Mouse (Mus musculus) heart, embryonic 15.5 days (tissue): ENCODE data around the gene Hpd. TPM values are rescaled to one million over a fixed set of nuclear protein-coding genes. Genes with fewer than 3 reads are reported as not detected.

Experiments used
- ATAC-seq: fragments of 200-750 bp; cut with Nextera tagmentation; replicated peaks from 2 replicates; pipeline ENCODE4 v1.8.0; 2017; ENCODE audit warnings: low read depth, moderate TSS enrichment; ENCODE audit not compliant: insufficient number of reproducible peaks, insufficient read depth, low FRiP score
- H3K27ac ChIP-seq: fragments of 300-500 bp; sonication (generic); 2 replicates; pipeline ENCODE4 v1.5.1; 2015; ENCODE audit warnings: mild to moderate bottlenecking, inconsistent platforms
- H3K27me3 ChIP-seq: fragments of 300-500 bp; sonication (generic); 2 replicates; pipeline ENCODE4 v1.6.1; 2015; ENCODE audit warnings: inconsistent platforms
- H3K36me3 ChIP-seq: fragments of 300-500 bp; sonication (generic); 2 replicates; pipeline ENCODE4 v1.6.1; 2015; ENCODE audit warnings: mild to moderate bottlenecking, inconsistent platforms
- H3K4me1 ChIP-seq: fragments of 300-500 bp; sonication (generic); replicated peaks from 2 replicates; pipeline ENCODE4 v1.6.1; 2015; ENCODE audit warnings: inconsistent platforms
- H3K4me2 ChIP-seq: fragments of 300-500 bp; sonication (generic); 2 replicates; pipeline ENCODE4 v1.6.1; 2015; ENCODE audit warnings: inconsistent platforms, mild to moderate bottlenecking, moderate library complexity
- H3K4me3 ChIP-seq: fragments of 300-500 bp; sonication (generic); 2 replicates; pipeline ENCODE4 v1.5.1; 2015; ENCODE audit warnings: mild to moderate bottlenecking, inconsistent platforms
- H3K9ac ChIP-seq: fragments of 300-500 bp; sonication (generic); 2 replicates; pipeline ENCODE4 v1.6.1; 2015; ENCODE audit warnings: mild to moderate bottlenecking, inconsistent platforms
- H3K9me3 ChIP-seq: fragments of 300-500 bp; sonication (generic); replicated peaks from 2 replicates; pipeline ENCODE4 v1.6.1; 2016; ENCODE audit warnings: inconsistent platforms
- WGBS: fragments of 180-500 bp; shearing (Covaris S2); methylation state at CpG from one replicate; pipeline ENCODE4 v1.1.7; 2015; ENCODE audit warnings: mixed read lengths; 5-methylcytosine and 5-hydroxymethylcytosine counted together
- polyA plus RNA-seq: library from polyadenylated mRNA; unstranded; fragments of >200 nt; fragmentation: Nextera tagmentation; extraction: Ambion mirVana; gene quantifications from 2 replicates; pipeline ENCODE4 v1.2.1, GENCODE M21; 2015

The Hpd gene
- polyA plus RNA-seq, 1 experiment from 2014 or later = not detected

DNA sequence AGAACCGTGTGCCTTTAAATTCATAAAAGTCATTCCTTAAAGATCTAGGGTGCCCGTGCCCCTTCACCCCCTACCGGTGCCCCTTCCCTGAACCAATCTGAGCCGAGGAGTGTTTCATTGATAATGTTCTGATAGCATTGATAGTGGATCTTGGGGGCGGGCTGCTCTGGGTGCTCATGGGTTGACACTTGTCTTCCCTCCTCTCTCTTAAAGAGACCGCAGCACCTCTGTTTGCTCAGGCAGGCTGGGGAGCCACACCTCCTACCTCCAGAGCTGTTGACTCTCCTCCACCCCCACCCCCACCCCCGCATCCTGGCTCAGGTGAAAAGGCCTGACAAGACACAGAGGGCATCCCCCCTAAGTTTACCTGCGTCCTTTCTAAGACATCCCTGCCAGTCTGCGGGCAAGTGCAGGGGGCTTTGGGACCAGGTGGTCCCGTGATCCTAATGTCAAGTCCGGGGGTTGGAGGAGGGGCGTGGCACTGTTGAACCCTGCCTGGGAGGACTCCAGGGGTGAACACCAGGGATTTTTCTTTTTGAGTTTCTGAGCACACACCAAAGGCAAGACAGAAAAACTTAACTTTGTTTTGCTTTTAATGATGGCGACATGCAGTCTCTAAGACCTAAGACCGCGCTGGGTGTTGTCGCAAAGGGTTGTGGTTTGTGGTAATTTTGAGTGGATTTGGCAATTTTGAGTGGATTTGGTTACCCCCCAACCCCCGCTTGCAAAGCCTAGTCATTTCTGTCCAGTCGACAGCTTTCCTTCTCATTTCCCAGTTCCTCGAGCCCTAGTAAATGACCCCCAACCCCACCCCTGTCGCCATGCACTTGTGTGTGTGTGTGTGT lies 37.6 kb downstream of the Hpd start:
- ATAC-seq = no peak
- 42% methylated on average over 20 of the region's 20 CpGs for WGBS
- no peaks in the 10 kb centered on the region for H3K27me3 ChIP-seq
- H3K4me3 ChIP-seq = peak overlapping the region; percentile 92
- no peak overlapping the region for H3K27ac ChIP-seq
- peaks cover 50% of the 10 kb centered on the region for H3K4me1 ChIP-seq
- H3K4me2 ChIP-seq = peak overlapping the region; percentile 96
- H3K9me3 ChIP-seq = no peaks in the 10 kb centered on the region
- peaks cover 31% of the 10 kb centered on the region for H3K36me3 ChIP-seq
- H3K9ac ChIP-seq = peak overlapping the region; percentile 99

DNA sequence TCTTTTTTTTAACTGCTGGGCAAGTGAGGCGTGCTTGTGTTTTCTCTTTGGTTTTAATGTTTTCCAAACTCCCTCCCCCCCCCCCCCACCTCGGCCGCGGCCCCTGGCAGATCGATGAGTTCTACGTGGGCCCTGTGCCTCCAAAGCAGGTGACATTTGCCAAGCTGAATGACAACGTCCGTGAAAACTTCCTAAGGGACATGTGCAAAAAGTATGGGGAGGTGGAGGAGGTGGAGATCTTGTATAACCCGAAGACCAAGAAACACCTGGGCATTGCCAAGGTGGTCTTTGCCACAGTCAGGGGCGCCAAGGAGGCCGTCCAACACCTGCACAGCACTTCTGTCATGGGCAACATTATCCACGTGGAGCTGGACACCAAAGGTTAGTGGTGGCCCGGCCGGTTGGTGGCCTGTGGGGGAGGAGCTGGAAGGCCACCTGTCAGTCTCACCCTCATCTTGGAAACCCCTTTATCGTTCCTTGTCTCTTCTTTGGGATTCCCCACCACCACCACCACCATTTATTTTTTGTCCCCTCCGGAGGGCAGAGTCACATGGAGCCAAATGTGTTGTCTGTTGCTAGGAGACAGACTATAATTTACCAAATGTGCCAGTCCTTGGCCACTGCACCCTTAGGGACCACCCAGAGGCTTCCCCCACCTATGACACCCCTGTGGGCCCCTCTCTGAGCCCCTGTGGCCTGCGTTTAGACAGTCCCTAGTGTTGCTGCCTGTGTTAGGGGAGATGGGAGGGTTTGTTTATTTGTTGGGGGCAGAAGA lies 38.4 kb downstream of the Hpd start:
- peak overlapping the region; percentile 99 for H3K9ac ChIP-seq
- no peaks in the 10 kb centered on the region for H3K27me3 ChIP-seq
- ATAC-seq = no peak
- H3K27ac ChIP-seq = peak overlapping the region; percentile 100
- peaks cover 46% of the 10 kb centered on the region for H3K4me1 ChIP-seq
- no peaks in the 10 kb centered on the region for H3K9me3 ChIP-seq
- H3K36me3 ChIP-seq = peaks cover 31% of the 10 kb centered on the region
- H3K4me2 ChIP-seq = peak overlapping the region; percentile 96
- WGBS = 6% methylated on average over 17 of the region's 17 CpGs
- H3K4me3 ChIP-seq = peak overlapping the region; percentile 92

DNA sequence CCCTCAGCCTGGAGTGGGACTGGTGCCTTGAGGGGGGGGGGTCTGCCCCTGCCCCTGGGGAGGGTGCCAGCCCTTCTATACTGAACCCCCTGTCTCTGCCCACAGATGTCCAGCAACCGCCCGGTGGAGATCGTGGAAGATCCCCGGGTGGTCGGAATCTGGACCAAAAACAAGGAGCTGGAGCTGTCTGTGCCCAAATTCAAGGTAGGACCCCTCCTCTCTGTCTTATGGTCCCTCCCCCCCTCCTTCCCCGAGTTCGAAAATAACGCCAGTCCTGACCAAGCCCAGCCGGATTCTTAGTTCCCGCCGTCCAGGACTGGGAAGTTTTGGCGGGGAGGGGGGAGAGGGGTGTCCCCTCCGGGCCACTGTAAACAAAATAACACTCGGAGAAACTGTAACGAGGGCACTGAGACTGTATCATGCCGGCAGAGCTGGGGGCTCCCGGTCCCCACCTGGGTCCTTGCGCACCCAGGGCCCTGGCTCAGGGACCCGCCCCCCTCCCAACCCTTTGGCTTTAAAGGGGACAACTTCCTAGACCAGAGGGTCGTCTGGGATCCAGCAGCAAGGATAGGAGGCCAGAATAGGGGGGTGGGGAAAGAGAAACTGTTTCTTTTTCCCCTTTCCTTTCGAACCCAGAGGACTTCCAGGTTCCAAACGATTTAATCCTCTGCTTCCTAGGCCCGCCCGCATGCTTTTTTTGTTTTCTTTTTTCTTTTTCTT lies 39.1 kb downstream of the Hpd start:
- H3K36me3 ChIP-seq = peaks cover 24% of the 10 kb centered on the region
- ATAC-seq = no peak
- H3K4me3 ChIP-seq = peak overlapping the region; percentile 92
- H3K4me1 ChIP-seq = peaks cover 44% of the 10 kb centered on the region
- peak overlapping the region; percentile 100 for H3K27ac ChIP-seq
- H3K4me2 ChIP-seq = peak overlapping the region; percentile 96
- H3K27me3 ChIP-seq = no peaks in the 10 kb centered on the region
- WGBS = 2% methylated on average over 24 of the region's 24 CpGs
- no peaks in the 10 kb centered on the region for H3K9me3 ChIP-seq
- peak overlapping the region; percentile 99 for H3K9ac ChIP-seq

DNA sequence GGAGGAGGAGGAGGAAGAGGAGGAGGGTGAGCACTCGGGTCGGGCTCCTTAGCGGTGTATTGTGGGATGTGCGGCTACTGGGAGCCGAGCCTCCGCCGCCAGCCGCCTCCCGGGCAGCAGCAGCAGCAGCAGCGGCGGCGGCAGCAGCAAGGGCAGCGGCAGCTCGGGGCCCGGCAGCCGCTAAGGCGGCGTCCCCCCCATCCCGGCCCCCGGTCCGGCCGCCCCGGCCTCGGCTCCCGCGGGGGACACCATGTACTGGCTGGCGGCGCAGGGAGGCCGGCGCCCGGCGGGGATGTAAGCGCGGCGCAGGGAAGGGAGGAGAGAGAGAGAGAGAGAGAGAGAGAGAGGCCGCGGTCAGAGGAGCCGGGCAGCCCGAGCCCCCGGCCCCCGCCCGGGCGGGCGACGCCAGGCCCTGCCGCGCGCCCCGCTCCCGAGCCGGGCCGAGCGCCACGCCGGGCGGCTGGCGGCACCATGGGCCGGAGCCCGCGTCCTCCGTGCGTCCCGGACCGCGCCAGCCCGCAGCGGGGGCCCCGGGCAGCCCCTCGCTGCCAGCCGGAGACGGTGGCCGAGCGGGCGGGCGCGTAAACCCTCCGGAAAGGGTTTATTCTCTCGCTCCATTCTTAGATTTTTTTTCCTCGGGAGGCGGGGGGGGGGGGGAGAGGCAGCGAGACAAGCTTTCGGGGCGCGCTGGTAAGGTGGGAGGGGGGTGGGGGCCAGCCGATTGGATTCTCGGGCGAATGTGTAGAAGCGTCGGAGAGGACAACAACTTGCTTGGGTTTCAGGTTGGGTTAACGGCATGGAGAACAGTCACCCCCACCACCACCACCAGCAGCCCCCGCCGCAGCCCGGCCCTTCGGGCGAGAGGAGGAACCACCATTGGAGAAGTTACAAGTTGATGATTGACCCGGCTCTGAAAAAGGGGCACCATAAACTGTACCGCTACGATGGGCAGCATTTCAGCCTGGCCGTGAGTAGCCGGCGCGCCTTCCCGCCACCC lies 40.1 kb downstream of the Hpd start, which contains the start of gene Setd1b:
Gene Setd1b, plus strand, starts transcription at position 33 of the 997 bp plus-strand sequence.
- H3K27me3 ChIP-seq = no peaks in the 10 kb centered on the region
- H3K27ac ChIP-seq = peak within 1 kb of the TSS; percentile 100
- WGBS = under 1% methylated on average over 81 of the region's 103 CpGs
- peak within 1 kb of the TSS; percentile 96 for H3K4me2 ChIP-seq
- H3K36me3 ChIP-seq = peaks cover 14% of the 10 kb centered on the region
- peak within 1 kb of the TSS; percentile 92 for H3K4me3 ChIP-seq
- H3K9ac ChIP-seq = peak within 1 kb of the TSS; percentile 99
- peaks cover 44% of the 10 kb centered on the region for H3K4me1 ChIP-seq
- no peaks in the 10 kb centered on the region for H3K9me3 ChIP-seq
- ATAC-seq = 0 out of 2 replicates have a peak, but pooled peaks have one; percentile 11

DNA sequence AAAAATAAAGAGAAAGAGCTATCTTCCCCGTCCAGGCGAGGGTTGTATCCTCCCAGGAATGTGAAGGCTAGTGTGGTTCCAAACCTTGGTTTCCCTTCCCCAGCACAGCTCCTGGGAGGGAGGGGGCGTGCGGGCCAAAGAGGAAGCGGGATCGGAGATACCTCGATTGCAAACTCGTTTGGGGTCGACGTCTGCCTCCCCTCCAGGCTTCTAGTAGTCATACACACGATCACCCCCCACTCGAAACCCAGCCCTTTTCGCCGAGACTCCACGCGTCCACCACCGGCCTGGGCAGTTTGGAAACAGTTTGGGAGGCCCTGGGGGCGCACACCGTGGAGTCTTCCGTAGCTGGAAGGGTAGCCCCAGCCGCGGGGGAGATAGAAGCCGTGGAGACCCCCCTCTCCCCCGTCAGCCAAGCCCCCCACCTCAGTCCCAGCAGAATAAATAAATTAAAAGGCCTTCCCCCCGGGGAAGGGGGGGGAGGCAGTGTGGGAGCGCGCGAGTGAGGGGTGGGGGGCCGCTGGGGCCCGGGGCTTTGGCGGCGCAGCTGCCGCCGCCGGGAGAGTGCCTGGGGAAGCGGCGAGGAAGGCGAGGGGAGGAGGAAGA lies 40.9 kb downstream of the Hpd start:
- Histone ChIP-seq H3K4me3 (peak overlapping the region; percentile 92), H3K27me3 (no peaks in the 10 kb centered on the region), H3K9me3 (no peaks in the 10 kb centered on the region), H3K27ac (peak overlapping the region; percentile 100), H3K4me2 (peak overlapping the region; percentile 96), H3K9ac (peak overlapping the region; percentile 99), H3K4me1 (peaks cover 50% of the 10 kb centered on the region), H3K36me3 (peaks cover 6% of the 10 kb centered on the region)
- under 1% methylated on average over 30 of the region's 38 CpGs for WGBS
- ATAC-seq = no peak

DNA sequence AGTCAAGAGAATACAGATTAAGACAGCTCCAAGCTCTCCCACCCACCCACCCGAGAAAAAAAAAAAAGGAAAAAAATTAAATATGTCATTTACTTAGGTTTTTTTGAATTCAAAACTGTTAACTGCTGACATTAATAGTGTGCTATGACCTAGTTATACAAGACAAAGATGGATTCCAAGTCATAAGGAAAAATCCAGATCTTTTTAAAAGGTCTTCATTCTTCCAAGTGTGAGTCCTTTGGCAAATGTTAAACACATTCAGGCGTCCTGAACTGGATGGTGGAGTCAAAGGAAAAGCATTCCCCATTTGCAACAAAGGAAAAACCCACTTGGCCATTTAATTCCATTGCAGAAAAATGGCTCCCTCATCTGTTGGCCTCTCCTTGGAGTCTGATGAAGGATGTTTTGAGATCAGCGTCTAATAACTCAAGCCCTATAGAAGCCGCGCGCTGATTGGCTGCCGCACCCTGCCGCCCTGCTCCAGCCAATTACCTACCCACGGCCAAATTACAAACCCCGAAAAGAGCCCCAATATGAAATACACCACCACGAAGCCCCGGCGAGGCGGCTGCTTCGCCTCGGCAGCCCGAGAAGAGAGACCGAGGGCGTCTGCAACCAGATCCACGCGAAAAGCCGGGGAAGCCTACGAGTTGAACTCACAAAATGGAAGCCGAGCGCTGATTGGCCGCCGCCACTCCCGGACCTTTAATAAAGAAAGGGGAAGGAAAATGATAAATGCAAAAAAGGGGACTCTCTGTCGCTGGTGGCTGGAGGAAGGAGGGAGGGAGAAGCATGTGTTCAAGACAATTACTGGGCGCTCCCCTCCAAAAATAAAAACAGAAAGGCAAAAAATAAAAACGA lies 41.6 kb downstream of the Hpd start:
- WGBS = under 1% methylated on average over 31 of the region's 31 CpGs
- no peaks in the 10 kb centered on the region for H3K9me3 ChIP-seq
- peak; percentile 33 for ATAC-seq
- no peaks in the 10 kb centered on the region for H3K36me3 ChIP-seq
- peak overlapping the region; percentile 99 for H3K9ac ChIP-seq
- peak overlapping the region; percentile 96 for H3K4me2 ChIP-seq
- peaks cover 55% of the 10 kb centered on the region for H3K4me1 ChIP-seq
- H3K27me3 ChIP-seq = no peaks in the 10 kb centered on the region
- H3K4me3 ChIP-seq = peak overlapping the region; percentile 92
- H3K27ac ChIP-seq = peak overlapping the region; percentile 100

DNA sequence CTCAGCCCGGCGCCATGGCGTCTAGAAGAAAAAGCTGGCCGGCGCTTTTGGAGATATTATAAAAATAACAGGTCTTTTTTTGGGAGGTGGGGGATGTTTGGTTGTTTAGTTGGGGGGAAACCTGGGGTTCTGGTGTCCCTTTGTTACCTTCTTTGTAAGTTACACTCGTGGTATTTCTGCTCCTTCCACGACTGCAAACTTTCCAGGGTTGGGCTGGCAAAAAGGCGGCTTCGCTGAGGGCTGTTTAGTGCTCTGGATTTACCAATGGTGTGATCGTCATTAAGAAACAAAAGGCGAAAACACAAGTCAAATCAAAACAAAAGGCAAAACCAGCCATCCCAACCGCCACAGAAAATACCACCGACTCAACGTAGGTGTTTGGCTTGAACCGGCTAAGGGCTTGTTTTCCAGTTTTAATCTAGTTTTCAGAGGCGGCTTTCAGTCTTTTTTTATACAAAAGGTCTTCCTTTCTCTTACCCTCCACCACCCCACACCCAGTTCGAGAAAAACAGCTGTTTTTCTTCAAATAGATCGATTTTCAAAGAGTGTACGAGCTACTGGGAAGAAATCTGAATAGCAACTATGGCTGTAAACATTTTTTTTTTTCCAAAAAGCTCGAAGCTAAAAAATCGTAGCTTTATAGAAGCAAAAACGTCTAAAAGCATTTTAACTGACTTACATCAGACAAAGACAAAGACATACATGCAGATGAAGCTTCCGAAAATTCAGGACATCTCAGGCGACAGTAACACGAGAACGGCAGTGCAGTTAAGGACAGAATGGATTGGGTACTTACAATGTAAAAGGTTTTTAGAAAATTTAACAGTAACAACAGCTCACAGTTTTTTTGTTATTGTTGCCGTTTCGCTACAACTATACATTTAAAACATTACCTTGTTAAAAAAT lies 42.6 kb downstream of the Hpd start:
- H3K27me3 ChIP-seq = no peaks in the 10 kb centered on the region
- ATAC-seq = no peak
- H3K36me3 ChIP-seq = no peaks in the 10 kb centered on the region
- peaks cover 55% of the 10 kb centered on the region for H3K4me1 ChIP-seq
- peak overlapping the region; percentile 59 for H3K4me3 ChIP-seq
- peak overlapping the region; percentile 96 for H3K4me2 ChIP-seq
- no peaks in the 10 kb centered on the region for H3K9me3 ChIP-seq
- WGBS = 1% methylated on average over 28 of the region's 28 CpGs
- peak overlapping the region; percentile 81 for H3K9ac ChIP-seq
- H3K27ac ChIP-seq = peak overlapping the region; percentile 100

DNA sequence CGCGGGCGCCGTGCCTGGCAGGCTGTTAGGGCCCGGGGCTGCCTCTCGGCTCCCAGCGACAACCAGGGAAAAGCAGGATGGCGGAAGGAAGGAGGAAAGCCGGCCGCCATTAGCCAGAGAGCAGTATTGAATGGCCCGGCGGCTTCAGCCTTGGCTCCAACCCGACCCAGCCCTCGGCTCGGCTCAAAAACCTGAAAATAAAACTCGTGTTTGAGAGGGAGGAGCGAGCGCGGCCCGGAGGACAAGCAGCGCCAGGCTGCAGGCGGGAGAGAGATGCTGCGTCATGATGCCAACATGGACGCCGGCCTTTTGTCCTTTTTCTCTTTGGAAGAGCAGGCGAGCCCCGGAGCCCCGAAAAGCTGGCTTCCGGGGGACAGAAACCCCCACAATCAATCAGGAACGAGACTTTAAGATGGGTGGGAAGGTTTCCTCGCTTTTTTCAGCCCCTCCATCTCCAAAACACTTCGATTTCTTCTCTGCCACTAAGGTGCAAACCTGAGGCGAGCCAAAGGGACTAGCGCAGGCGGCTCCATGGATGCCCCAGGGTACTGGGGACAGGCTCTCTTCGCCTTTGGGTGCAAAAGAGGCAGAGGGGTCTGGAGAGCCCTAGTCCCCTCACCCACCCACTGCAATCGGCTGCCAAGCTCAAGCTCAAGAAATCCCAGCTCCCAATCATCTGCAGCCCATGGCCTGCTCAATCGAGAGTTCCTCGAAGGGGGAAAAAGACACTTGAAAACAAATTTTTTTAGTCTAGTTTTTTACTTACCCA lies 43.4 kb downstream of the Hpd start:
- Histone ChIP-seq H3K4me1 (peaks cover 55% of the 10 kb centered on the region), H3K4me3 (peak overlapping the region; percentile 59), H3K27ac (peak overlapping the region; percentile 100), H3K4me2 (peak overlapping the region; percentile 96), H3K36me3 (no peaks in the 10 kb centered on the region), H3K27me3 (no peaks in the 10 kb centered on the region), H3K9me3 (no peaks in the 10 kb centered on the region), H3K9ac (peak overlapping the region; percentile 81)
- no peak for ATAC-seq
- WGBS = under 1% methylated on average over 39 of the region's 39 CpGs
